Mouse (Mus musculus) limb, embryonic 15.5 days (tissue): ENCODE data around the gene Dedd. TPM values are rescaled to one million over a fixed set of nuclear protein-coding genes. Genes with fewer than 3 reads are reported as not detected.
"Not testable (repeated sequence)": the region's sequence is repeated elsewhere in the genome, so short reads cannot be mapped to it uniquely, and the experiment has no call there.

Experiments used
- ATAC-seq: fragments of 200-750 bp; cut with Nextera tagmentation; 2 replicates; pipeline ENCODE4 v1.8.0; 2017; ENCODE audit warnings: low read depth, moderate TSS enrichment; ENCODE audit not compliant: insufficient number of reproducible peaks, low FRiP score, low TSS enrichment
- H3K27ac ChIP-seq: fragments of 300-500 bp; sonication (generic); 2 replicates; pipeline ENCODE4 v1.5.1; 2015; ENCODE audit warnings: moderate library complexity, mild to moderate bottlenecking, inconsistent platforms
- H3K27me3 ChIP-seq: fragments of 300-500 bp; sonication (generic); 2 replicates; pipeline ENCODE4 v1.6.1; 2015; ENCODE audit warnings: inconsistent platforms
- H3K36me3 ChIP-seq: fragments of 300-500 bp; sonication (generic); 2 replicates; pipeline ENCODE4 v1.6.1; 2015; ENCODE audit warnings: inconsistent platforms
- H3K4me1 ChIP-seq: fragments of 300-500 bp; sonication (generic); 2 replicates; pipeline ENCODE4 v1.6.1; 2015; ENCODE audit warnings: inconsistent platforms
- H3K4me2 ChIP-seq: fragments of 300-500 bp; sonication (generic); 2 replicates; pipeline ENCODE4 v1.6.1; 2015; ENCODE audit warnings: mild to moderate bottlenecking, inconsistent platforms
- H3K4me3 ChIP-seq: fragments of 300-500 bp; sonication (generic); 2 replicates; pipeline ENCODE4 v1.5.1; 2015; ENCODE audit warnings: mild to moderate bottlenecking, inconsistent platforms
- H3K9ac ChIP-seq: fragments of 300-500 bp; sonication (generic); 2 replicates; pipeline ENCODE4 v1.6.1; 2015; ENCODE audit warnings: inconsistent platforms
- H3K9me3 ChIP-seq: fragments of 300-500 bp; sonication (generic); 2 replicates; pipeline ENCODE4 v1.6.1; 2016; ENCODE audit warnings: inconsistent platforms
- WGBS: fragments of 180-500 bp; shearing (Covaris S2); methylation state at CpG from one replicate; pipeline ENCODE4 v1.1.7; 2015; 5-methylcytosine and 5-hydroxymethylcytosine counted together
- polyA plus RNA-seq: library from polyadenylated mRNA; unstranded; fragments of >200 nt; fragmentation: Nextera tagmentation; extraction: Ambion mirVana; gene quantifications from 2 replicates; pipeline ENCODE4 v1.2.1, GENCODE M21; 2015

The Dedd gene
- polyA plus RNA-seq, 1 experiment from 2014 or later, result 52.2 TPM

DNA sequence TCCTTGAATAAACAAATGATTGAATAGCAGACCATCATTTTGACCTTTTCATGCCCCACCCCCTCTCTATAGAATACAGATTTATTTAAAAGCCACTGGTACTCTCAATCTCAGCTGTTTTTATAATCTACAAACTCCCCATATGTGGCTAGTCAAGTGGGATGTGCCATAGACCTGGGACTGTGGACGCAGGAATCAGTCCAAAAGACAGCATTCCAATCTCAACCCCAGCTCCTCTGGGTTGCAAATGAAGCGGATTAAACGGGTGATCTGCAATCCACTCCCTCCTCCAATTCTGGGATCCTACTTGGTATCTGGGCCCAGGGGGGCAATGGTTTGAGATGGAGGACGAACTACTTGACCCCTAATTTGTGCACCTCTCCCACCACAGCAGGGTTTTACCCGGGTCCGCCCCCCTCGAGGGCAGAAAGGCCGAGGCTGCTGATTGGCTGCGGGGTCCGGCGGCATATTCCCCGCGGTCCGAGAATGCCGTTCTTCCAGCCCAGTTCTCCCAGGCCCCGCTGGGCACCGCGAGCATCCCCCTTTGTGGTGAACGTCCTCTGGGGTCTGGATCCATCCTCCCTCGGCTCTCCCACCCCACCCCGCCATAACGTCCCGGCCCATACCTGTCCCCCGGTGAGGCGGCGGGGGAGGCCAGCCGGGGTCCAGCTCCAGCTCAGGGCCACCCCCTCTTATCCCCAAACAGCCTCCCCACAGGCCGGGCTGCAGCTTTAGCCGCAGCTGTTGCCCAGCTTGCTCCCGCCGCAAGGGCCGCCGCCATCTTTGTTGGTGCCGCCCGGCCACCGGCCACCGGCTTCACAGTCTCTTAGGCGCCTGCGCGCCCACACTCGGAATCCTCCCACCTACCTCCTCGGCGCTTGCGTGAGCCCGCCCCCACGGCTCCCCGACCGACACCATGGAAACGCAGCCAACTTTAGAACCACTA is 41.5 kb upstream of the Dedd start, which contains the start of gene Usp21:
Gene Usp21 (minus strand): TSS at position 856 of the 946 bp plus-strand sequence.
- peak within 1 kb of the TSS; percentile 91 for H3K27ac ChIP-seq
- peak within 1 kb of the TSS; percentile 95 for H3K4me3 ChIP-seq
- ATAC-seq, result peak; percentile 89
- under 1% methylated on average over 49 of the region's 49 CpGs for WGBS
- H3K27me3 ChIP-seq, result no peaks in the 10 kb centered on the region
- peaks cover 56% of the 10 kb centered on the region for H3K36me3 ChIP-seq
- no peaks in the 10 kb centered on the region for H3K9me3 ChIP-seq
- peak within 1 kb of the TSS; percentile 60 for H3K4me2 ChIP-seq
- H3K4me1 ChIP-seq, result peaks cover 37% of the 10 kb centered on the region
- peak within 1 kb of the TSS; percentile 96 for H3K9ac ChIP-seq

- Histone ChIP-seq H3K27me3 (no peaks in the 10 kb centered on the region), H3K9me3 (no peaks in the 10 kb centered on the region), H3K4me3 (peak overlapping the region; percentile 95; the same call in 1 of the 2 replicates), H3K4me1 (peaks cover 42% of the 10 kb centered on the region), H3K4me2 (peak overlapping the region; percentile 60), H3K36me3 (peaks cover 48% of the 10 kb centered on the region), H3K27ac (peak overlapping the region; percentile 54; the same call in 1 of the 2 replicates), H3K9ac (no peak overlapping the region)
- WGBS, result 55% methylated on average over 4 of the region's 4 CpGs
- ATAC-seq, result no peak
Observed at GRCm38 (mm10) chr1:171288328-171288727, 40.6 kb upstream of the Dedd start.

DNA sequence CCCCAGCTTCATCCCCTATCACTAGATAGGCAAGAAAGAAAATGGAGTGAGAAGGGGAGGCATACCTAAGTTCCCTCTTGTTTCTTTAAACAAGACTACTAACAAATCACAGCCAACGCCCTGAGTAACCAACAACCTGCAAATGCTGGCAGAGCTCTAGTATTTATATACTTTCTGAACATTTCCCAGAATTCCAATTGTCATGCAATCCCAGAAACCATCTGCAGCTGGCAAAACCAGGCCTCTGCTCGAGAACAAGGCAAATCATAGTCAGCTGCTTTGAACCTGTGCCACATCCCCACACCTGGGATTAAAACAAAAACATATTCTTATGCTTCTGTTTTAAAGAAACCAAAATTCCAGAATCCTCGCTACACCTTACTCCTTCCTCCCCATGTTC is 35.6 kb upstream of the Dedd start:
- Histone ChIP-seq H3K36me3 (peaks cover 15% of the 10 kb centered on the region), H3K4me3 (peak overlapping the region; percentile 71), H3K9ac (no peak overlapping the region), H3K9me3 (no peaks in the 10 kb centered on the region), H3K4me2 (peak overlapping the region; percentile 63), H3K4me1 (peaks cover 12% of the 10 kb centered on the region; the same call in 1 of the 2 replicates), H3K27ac (peak overlapping the region; percentile 98), H3K27me3 (peaks cover 5% of the 10 kb centered on the region)
- ATAC-seq, result no peak
- 66% methylated on average over 3 of the region's 3 CpGs for WGBS

DNA sequence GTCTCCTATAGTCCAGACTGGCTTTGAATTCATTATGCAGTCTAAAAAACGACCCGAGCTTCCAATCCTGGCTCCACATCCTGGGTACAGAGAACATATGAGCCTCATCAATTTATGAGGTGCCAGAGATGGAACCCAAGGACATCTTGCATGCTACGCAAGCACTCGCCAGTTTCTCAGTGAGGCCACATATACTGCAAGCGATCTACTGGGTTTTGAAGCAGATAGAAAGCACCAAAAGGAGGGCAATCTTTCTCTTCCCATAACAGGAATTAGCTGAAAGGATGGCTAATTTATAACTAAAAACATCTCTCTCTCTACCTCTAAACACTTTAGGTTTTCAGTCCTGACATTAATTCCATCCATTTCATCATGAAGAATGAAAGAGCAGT is 35.0 kb upstream of the Dedd start:
- peak overlapping the region; percentile 98 for H3K27ac ChIP-seq
- H3K36me3 ChIP-seq, result peaks cover 12% of the 10 kb centered on the region
- no peak for ATAC-seq
- peak overlapping the region; percentile 71 for H3K4me3 ChIP-seq
- peaks cover 10% of the 10 kb centered on the region; the same call in 1 of the 2 replicates for H3K4me1 ChIP-seq
- no peaks in the 10 kb centered on the region for H3K9me3 ChIP-seq
- peak overlapping the region; percentile 63 for H3K4me2 ChIP-seq
- WGBS, result 26% methylated on average over 5 of the region's 5 CpGs
- H3K27me3 ChIP-seq, result peaks cover 9% of the 10 kb centered on the region
- peak overlapping the region; percentile 79 for H3K9ac ChIP-seq

DNA sequence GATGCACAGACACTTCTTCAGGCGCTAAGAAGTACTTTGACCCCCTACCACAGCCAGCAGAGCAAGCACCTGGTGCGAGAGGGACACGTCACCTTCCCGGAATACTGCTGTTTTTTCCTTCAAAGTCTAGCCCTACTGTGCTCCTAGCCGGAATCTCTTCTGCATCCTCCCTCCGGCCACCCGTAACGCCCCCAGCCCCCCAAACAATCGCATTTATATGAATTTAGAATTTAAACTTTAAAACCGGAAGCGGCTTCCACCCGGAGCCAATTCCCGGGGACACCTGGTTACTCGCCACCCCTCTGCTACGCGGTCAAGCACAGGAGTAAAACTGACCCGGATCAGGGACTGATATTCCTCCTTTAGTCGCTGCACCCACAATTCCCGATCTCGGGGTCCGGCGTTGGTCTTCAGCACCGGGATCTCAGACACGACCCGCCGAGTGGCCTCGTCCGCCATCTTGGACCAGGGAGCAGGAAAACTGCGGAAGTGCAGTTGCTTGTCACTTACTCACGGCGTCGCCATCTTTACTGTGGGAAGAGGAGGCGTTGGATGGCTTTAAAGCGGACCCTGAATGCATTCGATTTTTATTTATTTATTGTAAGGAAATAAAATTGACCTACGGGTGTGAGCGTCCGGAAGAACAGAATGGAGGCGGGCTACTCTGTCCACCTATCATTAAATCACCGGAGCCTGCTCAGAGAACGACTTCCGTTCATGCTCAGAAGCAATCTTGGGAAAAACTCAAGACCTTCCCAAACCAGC is 34.5 kb upstream of the Dedd start, which contains the start of gene Ufc1:
Gene Ufc1 (minus strand): TSS at position 727 of the 765 bp plus-strand sequence.
- ATAC-seq, result peak; percentile 81
- Histone ChIP-seq H3K27ac (peak within 1 kb of the TSS; percentile 98), H3K9me3 (no peaks in the 10 kb centered on the region), H3K4me3 (peak within 1 kb of the TSS; percentile 71), H3K4me1 (peaks cover 10% of the 10 kb centered on the region; the same call in 1 of the 2 replicates), H3K36me3 (peaks cover 6% of the 10 kb centered on the region), H3K4me2 (peak within 1 kb of the TSS; percentile 63), H3K27me3 (peaks cover 9% of the 10 kb centered on the region), H3K9ac (peak within 1 kb of the TSS; percentile 79)
- under 1% methylated on average over 42 of the region's 42 CpGs for WGBS

DNA sequence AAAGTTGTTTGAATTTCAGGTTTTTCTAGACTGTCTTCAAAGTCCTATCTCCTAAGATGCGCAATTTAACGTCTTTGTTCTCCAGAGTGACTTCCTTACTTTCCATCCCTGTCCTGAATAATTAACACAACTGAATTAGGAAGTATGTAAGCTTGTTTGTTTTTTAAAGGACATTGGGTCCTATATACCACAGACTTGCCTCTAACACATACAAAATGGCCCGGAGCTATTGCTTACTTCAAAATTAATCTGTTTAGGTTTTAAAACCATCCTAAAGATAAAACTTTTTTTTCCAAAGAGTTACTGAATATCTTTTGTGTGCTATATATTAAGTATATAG is 33.9 kb upstream of the Dedd start:
- peak overlapping the region; percentile 71 for H3K4me3 ChIP-seq
- H3K27ac ChIP-seq, result peak overlapping the region; percentile 98
- peaks cover 10% of the 10 kb centered on the region; the same call in 1 of the 2 replicates for H3K4me1 ChIP-seq
- ATAC-seq, result no peak
- H3K27me3 ChIP-seq, result peaks cover 9% of the 10 kb centered on the region
- 19% methylated on average over 3 of the region's 3 CpGs for WGBS
- H3K36me3 ChIP-seq, result peaks cover under 1% of the 10 kb centered on the region
- H3K9ac ChIP-seq, result no peak overlapping the region
- H3K9me3 ChIP-seq, result no peaks in the 10 kb centered on the region
- H3K4me2 ChIP-seq, result peak overlapping the region; percentile 63

- ATAC-seq, result no peak
- Histone ChIP-seq H3K36me3 (no peaks in the 10 kb centered on the region), H3K27ac (no peak overlapping the region), H3K9me3 (no peaks in the 10 kb centered on the region), H3K27me3 (peaks cover 9% of the 10 kb centered on the region), H3K4me3 (no peak overlapping the region), H3K4me1 (peaks cover 7% of the 10 kb centered on the region; the same call in 1 of the 2 replicates), H3K9ac (no peak overlapping the region), H3K4me2 (no peak overlapping the region)
- WGBS, result 61% methylated on average over 3 of the region's 3 CpGs
Observed at GRCm38 (mm10) chr1:171298226-171298625, 30.7 kb upstream of the Dedd start.

DNA sequence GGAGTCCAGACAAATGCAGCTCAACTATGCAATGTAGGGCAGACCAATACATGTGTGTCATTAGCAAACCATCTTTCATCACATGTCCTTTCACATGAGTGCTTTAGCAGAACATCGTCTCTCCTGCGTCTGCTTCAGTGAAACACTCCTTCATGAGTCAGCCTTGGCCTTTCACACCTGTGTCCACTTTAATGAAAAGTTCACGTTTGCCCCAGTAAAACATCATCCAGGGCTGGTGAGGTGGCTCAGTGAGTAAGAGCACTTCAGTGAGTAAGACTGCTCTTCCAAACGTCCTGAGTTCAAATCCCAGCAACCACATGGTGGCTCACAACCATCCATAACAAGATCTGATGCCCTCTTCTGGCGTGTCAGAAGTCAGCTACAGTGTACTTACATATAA is 22.8 kb upstream of the Dedd start:
- not testable (repeated sequence) for H3K4me3 ChIP-seq, H3K9me3 ChIP-seq, H3K4me2 ChIP-seq, H3K27me3 ChIP-seq, ATAC-seq, H3K4me1 ChIP-seq, H3K9ac ChIP-seq, H3K36me3 ChIP-seq, H3K27ac ChIP-seq
- 63% methylated on average over 5 of the region's 5 CpGs for WGBS

DNA sequence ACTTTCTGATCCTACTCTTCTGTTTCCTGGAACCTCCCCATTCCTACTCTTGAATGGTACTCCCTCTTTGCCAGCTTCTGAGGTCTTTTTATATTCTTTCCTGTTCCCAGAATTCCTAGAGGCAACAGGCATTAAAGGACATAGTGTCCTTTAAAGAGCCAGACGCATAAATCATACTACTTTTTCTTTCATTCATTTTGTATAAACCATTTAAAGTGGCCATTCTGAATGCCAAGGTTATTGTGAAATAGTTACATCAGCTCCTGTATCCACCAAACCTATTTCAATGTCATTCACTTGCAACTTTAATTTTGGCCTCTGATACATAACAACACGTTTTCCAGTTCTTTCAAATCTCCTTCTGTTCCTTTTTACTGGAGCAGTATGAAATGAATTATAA is 19.6 kb upstream of the Dedd start:
- no peak for ATAC-seq
- Histone ChIP-seq H3K27ac (no peak overlapping the region), H3K4me2 (no peak overlapping the region), H3K4me1 (no peaks in the 10 kb centered on the region), H3K9ac (no peak overlapping the region), H3K27me3 (no peaks in the 10 kb centered on the region), H3K36me3 (no peaks in the 10 kb centered on the region), H3K4me3 (no peak overlapping the region), H3K9me3 (no peaks in the 10 kb centered on the region)
- 62% methylated on average over 2 of the region's 2 CpGs for WGBS

GRCm38 (mm10) chr1:171319748-171320147 is 9.2 kb upstream of the Dedd start:
- Histone ChIP-seq H3K9ac (no peak overlapping the region), H3K27ac (no peak overlapping the region), H3K9me3 (no peaks in the 10 kb centered on the region), H3K27me3 (no peaks in the 10 kb centered on the region), H3K36me3 (0 out of 2 replicates have a peak, but pooled peaks cover under 1% of the 10 kb centered on the region), H3K4me2 (no peak overlapping the region), H3K4me3 (no peak overlapping the region), H3K4me1 (no peaks in the 10 kb centered on the region; the same call in 1 of the 2 replicates)
- no peak for ATAC-seq
- WGBS, result 25% methylated on average over 7 of the region's 7 CpGs

GRCm38 (mm10) chr1:171320151-171320550 is 8.8 kb upstream of the Dedd start:
- no peak for ATAC-seq

More at GRCm38 (mm10) chr1:171320151-171320550, 8.8 kb upstream of the Dedd start:
- Histone ChIP-seq H3K4me3 (no peak overlapping the region), H3K4me1 (no peaks in the 10 kb centered on the region; the same call in 1 of the 2 replicates), H3K9ac (no peak overlapping the region), H3K9me3 (no peaks in the 10 kb centered on the region), H3K27ac (no peak overlapping the region), H3K4me2 (no peak overlapping the region), H3K36me3 (0 out of 2 replicates have a peak, but pooled peaks cover 4% of the 10 kb centered on the region), H3K27me3 (no peaks in the 10 kb centered on the region)
- WGBS, result 23% methylated on average over 5 of the region's 5 CpGs
